Mouse (Mus musculus): ENCODE data around the gene Foxn3. TPM values are rescaled to one million over a fixed set of nuclear protein-coding genes. Genes with fewer than 3 reads are reported as not detected.

Gene Foxn3
- polyA plus RNA-seq, 1 experiment from 2014 or later, result 23.5 TPM

- no peak overlapping the region for H3K4me2 ChIP-seq (ENCODE audit: low read depth, low read length)
- 27% methylated on average over 8 of the region's 8 CpGs for WGBS (ENCODE audit: insufficient replicate concordance)
These were observed 38.0 kb upstream of the Foxn3 start for GRCm38 (mm10) chr12:99601392-99601791.

GRCm38 (mm10) chr12:99599606-99600005 lies 36.2 kb upstream of the Foxn3 start:
- Histone ChIP-seq H3K4me2 (ENCODE audit: low read depth, low read length) (no peak overlapping the region), H3K4me1 (ENCODE audit: control insufficient read depth, low read depth, low read length) (no peaks in the 10 kb centered on the region), H3K27me3 (ENCODE audit: control insufficient read depth, insufficient read depth, low read depth, low read length) (no peaks in the 10 kb centered on the region), H3K9me3 (replicated peaks; ENCODE audit: control insufficient read depth, low read length) (no peaks in the 10 kb centered on the region), H3K9ac (ENCODE audit: low read depth, low read length) (no peak overlapping the region), H3K27ac (ENCODE audit: low read length) (no peak overlapping the region), H3K4me3 (ENCODE audit: low read depth, low read length) (no peak overlapping the region), H3K36me3 (ENCODE audit: control insufficient read depth, insufficient read depth) (no peaks in the 10 kb centered on the region)
- WGBS (ENCODE audit: insufficient replicate concordance), result 63% methylated on average over 7 of the region's 7 CpGs
- no peak for ATAC-seq (ENCODE audit: low read depth)

More at GRCm38 (mm10) chr12:99601392-99601791, 38.0 kb upstream of the Foxn3 start:
- Histone ChIP-seq H3K36me3 (ENCODE audit: control insufficient read depth, insufficient read depth) (no peaks in the 10 kb centered on the region), H3K4me3 (ENCODE audit: low read depth, low read length) (no peak overlapping the region), H3K27me3 (ENCODE audit: control insufficient read depth, insufficient read depth, low read depth, low read length) (no peaks in the 10 kb centered on the region), H3K27ac (ENCODE audit: low read length) (no peak overlapping the region), H3K9ac (ENCODE audit: low read depth, low read length) (no peak overlapping the region), H3K4me1 (ENCODE audit: control insufficient read depth, low read depth, low read length) (no peaks in the 10 kb centered on the region), H3K9me3 (replicated peaks; ENCODE audit: control insufficient read depth, low read length) (no peaks in the 10 kb centered on the region)
- no peak for ATAC-seq (ENCODE audit: low read depth)

- 66% methylated on average over 2 of the region's 2 CpGs for WGBS (ENCODE audit: insufficient replicate concordance)
- no peaks in the 10 kb centered on the region for H3K36me3 ChIP-seq (ENCODE audit: control insufficient read depth, insufficient read depth)
These were observed 33.0 kb upstream of the Foxn3 start for GRCm38 (mm10) chr12:99596397-99596796.

GRCm38 (mm10) chr12:99587338-99587737 lies 24.0 kb upstream of the Foxn3 start:
- Histone ChIP-seq H3K27me3 (ENCODE audit: control insufficient read depth, insufficient read depth, low read depth, low read length) (no peaks in the 10 kb centered on the region), H3K4me1 (ENCODE audit: control insufficient read depth, low read depth, low read length) (no peaks in the 10 kb centered on the region), H3K9ac (ENCODE audit: low read depth, low read length) (no peak overlapping the region), H3K27ac (ENCODE audit: low read length) (no peak overlapping the region), H3K36me3 (ENCODE audit: control insufficient read depth, insufficient read depth) (no peaks in the 10 kb centered on the region), H3K4me2 (ENCODE audit: low read depth, low read length) (no peak overlapping the region), H3K4me3 (ENCODE audit: low read depth, low read length) (no peak overlapping the region), H3K9me3 (replicated peaks; ENCODE audit: control insufficient read depth, low read length) (no peaks in the 10 kb centered on the region)
- 71% methylated on average over 3 of the region's 3 CpGs for WGBS (ENCODE audit: insufficient replicate concordance)
- ATAC-seq (ENCODE audit: low read depth), result no peak

More at GRCm38 (mm10) chr12:99596397-99596796, 33.0 kb upstream of the Foxn3 start:
- H3K27me3 ChIP-seq (ENCODE audit: control insufficient read depth, insufficient read depth, low read depth, low read length), result no peaks in the 10 kb centered on the region
- no peaks in the 10 kb centered on the region for H3K9me3 ChIP-seq (replicated peaks; ENCODE audit: control insufficient read depth, low read length)
- no peaks in the 10 kb centered on the region for H3K4me1 ChIP-seq (ENCODE audit: control insufficient read depth, low read depth, low read length)
- no peak overlapping the region for H3K4me3 ChIP-seq (ENCODE audit: low read depth, low read length)
- no peak overlapping the region for H3K9ac ChIP-seq (ENCODE audit: low read depth, low read length)
- ATAC-seq (ENCODE audit: low read depth), result no peak
- no peak overlapping the region for H3K27ac ChIP-seq (ENCODE audit: low read length)
- no peak overlapping the region for H3K4me2 ChIP-seq (ENCODE audit: low read depth, low read length)

- Histone ChIP-seq H3K4me1 (ENCODE audit: control insufficient read depth, low read depth, low read length) (no peaks in the 10 kb centered on the region), H3K4me3 (ENCODE audit: low read depth, low read length) (no peak overlapping the region), H3K36me3 (ENCODE audit: control insufficient read depth, insufficient read depth) (no peaks in the 10 kb centered on the region), H3K27me3 (ENCODE audit: control insufficient read depth, insufficient read depth, low read depth, low read length) (no peaks in the 10 kb centered on the region), H3K9ac (ENCODE audit: low read depth, low read length) (no peak overlapping the region), H3K27ac (ENCODE audit: low read length) (no peak overlapping the region), H3K4me2 (ENCODE audit: low read depth, low read length) (no peak overlapping the region), H3K9me3 (replicated peaks; ENCODE audit: control insufficient read depth, low read length) (no peaks in the 10 kb centered on the region)
- no peak for ATAC-seq (ENCODE audit: low read depth)
- 45% methylated on average over 4 of the region's 4 CpGs for WGBS (ENCODE audit: insufficient replicate concordance)
These were observed 16.6 kb upstream of the Foxn3 start for GRCm38 (mm10) chr12:99579989-99580388.

- no peak for ATAC-seq (ENCODE audit: low read depth)
- no peaks in the 10 kb centered on the region for H3K27me3 ChIP-seq (ENCODE audit: control insufficient read depth, insufficient read depth, low read depth, low read length)
- H3K4me3 ChIP-seq (ENCODE audit: low read depth, low read length), result no peak overlapping the region
- H3K9ac ChIP-seq (ENCODE audit: low read depth, low read length), result no peak overlapping the region
- no peaks in the 10 kb centered on the region for H3K4me1 ChIP-seq (ENCODE audit: control insufficient read depth, low read depth, low read length)
- H3K9me3 ChIP-seq (replicated peaks; ENCODE audit: control insufficient read depth, low read length), result no peaks in the 10 kb centered on the region
- 31% methylated on average over 6 of the region's 6 CpGs for WGBS (ENCODE audit: insufficient replicate concordance)
- no peak overlapping the region for H3K4me2 ChIP-seq (ENCODE audit: low read depth, low read length)
- no peaks in the 10 kb centered on the region for H3K36me3 ChIP-seq (ENCODE audit: control insufficient read depth, insufficient read depth)
- no peak overlapping the region for H3K27ac ChIP-seq (ENCODE audit: low read length)
These were observed 13.3 kb upstream of the Foxn3 start for GRCm38 (mm10) chr12:99576682-99577081.

GRCm38 (mm10) chr12:99574299-99574698 lies 10.9 kb upstream of the Foxn3 start:
- Histone ChIP-seq H3K4me3 (ENCODE audit: low read depth, low read length) (no peak overlapping the region), H3K4me2 (ENCODE audit: low read depth, low read length) (no peak overlapping the region), H3K27ac (ENCODE audit: low read length) (no peak overlapping the region), H3K27me3 (ENCODE audit: control insufficient read depth, insufficient read depth, low read depth, low read length) (no peaks in the 10 kb centered on the region), H3K9ac (ENCODE audit: low read depth, low read length) (no peak overlapping the region), H3K4me1 (ENCODE audit: control insufficient read depth, low read depth, low read length) (no peaks in the 10 kb centered on the region), H3K9me3 (replicated peaks; ENCODE audit: control insufficient read depth, low read length) (no peaks in the 10 kb centered on the region), H3K36me3 (ENCODE audit: control insufficient read depth, insufficient read depth) (no peaks in the 10 kb centered on the region)
- 46% methylated on average over 13 of the region's 13 CpGs for WGBS (ENCODE audit: insufficient replicate concordance)
- no peak for ATAC-seq (ENCODE audit: low read depth)

GRCm38 (mm10) chr12:99573036-99573435 lies 9.7 kb upstream of the Foxn3 start:
- Histone ChIP-seq H3K27ac (ENCODE audit: low read length) (no peak overlapping the region), H3K36me3 (ENCODE audit: control insufficient read depth, insufficient read depth) (no peaks in the 10 kb centered on the region), H3K27me3 (ENCODE audit: control insufficient read depth, insufficient read depth, low read depth, low read length) (no peaks in the 10 kb centered on the region), H3K4me1 (ENCODE audit: control insufficient read depth, low read depth, low read length) (no peaks in the 10 kb centered on the region), H3K9me3 (replicated peaks; ENCODE audit: control insufficient read depth, low read length) (no peaks in the 10 kb centered on the region), H3K4me3 (ENCODE audit: low read depth, low read length) (no peak overlapping the region), H3K4me2 (ENCODE audit: low read depth, low read length) (no peak overlapping the region), H3K9ac (ENCODE audit: low read depth, low read length) (no peak overlapping the region)
- ATAC-seq (ENCODE audit: low read depth), result no peak
- WGBS (ENCODE audit: insufficient replicate concordance), result 77% methylated on average over 6 of the region's 6 CpGs

GRCm38 (mm10) chr12:99571999-99572398 lies 8.6 kb upstream of the Foxn3 start:
- no peak overlapping the region for H3K27ac ChIP-seq (ENCODE audit: low read length)
- no peaks in the 10 kb centered on the region for H3K9me3 ChIP-seq (replicated peaks; ENCODE audit: control insufficient read depth, low read length)
- H3K36me3 ChIP-seq (ENCODE audit: control insufficient read depth, insufficient read depth), result no peaks in the 10 kb centered on the region
- H3K9ac ChIP-seq (ENCODE audit: low read depth, low read length), result no peak overlapping the region
- 81% methylated on average over 8 of the region's 8 CpGs for WGBS (ENCODE audit: insufficient replicate concordance)
- H3K4me2 ChIP-seq (ENCODE audit: low read depth, low read length), result no peak overlapping the region
- H3K4me3 ChIP-seq (ENCODE audit: low read depth, low read length), result no peak overlapping the region
- no peaks in the 10 kb centered on the region for H3K27me3 ChIP-seq (ENCODE audit: control insufficient read depth, insufficient read depth, low read depth, low read length)
- H3K4me1 ChIP-seq (ENCODE audit: control insufficient read depth, low read depth, low read length), result no peaks in the 10 kb centered on the region
- no peak for ATAC-seq (ENCODE audit: low read depth)
